Mouse (Mus musculus): ENCODE data around the gene Hs3st3a1.

Gene Hs3st3a1

GRCm38 (mm10) chr11:64489587-64490433 is 54.7 kb downstream of the Hs3st3a1 start:
- no peak for DNase-seq

GRCm38 (mm10) chr11:64494448-64494847 is 59.3 kb downstream of the Hs3st3a1 start:
- DNase-seq, result no peak

- DNase-seq, result no peak
Measured at GRCm38 (mm10) chr11:64495935-64496334, 60.8 kb downstream of the Hs3st3a1 start.

GRCm38 (mm10) chr11:64496677-64497076 is 61.5 kb downstream of the Hs3st3a1 start:
- DNase-seq, result no peak

- no peak for DNase-seq
Measured at GRCm38 (mm10) chr11:64500536-64501112, 65.5 kb downstream of the Hs3st3a1 start.

- no peak for DNase-seq
Measured at GRCm38 (mm10) chr11:64503040-64503439, 67.9 kb downstream of the Hs3st3a1 start.

GRCm38 (mm10) chr11:64505924-64506323 is 70.8 kb downstream of the Hs3st3a1 start:
- no peak for DNase-seq

GRCm38 (mm10) chr11:64507024-64507423 is 71.9 kb downstream of the Hs3st3a1 start:
- DNase-seq, result no peak

- DNase-seq, result no peak
Measured at GRCm38 (mm10) chr11:64509106-64509505, 74.0 kb downstream of the Hs3st3a1 start.

GRCm38 (mm10) chr11:64512301-64512700 is 77.2 kb downstream of the Hs3st3a1 start:
- DNase-seq, result no peak

GRCm38 (mm10) chr11:64513419-64513818 is 78.3 kb downstream of the Hs3st3a1 start:
- no peak for DNase-seq

GRCm38 (mm10) chr11:64516712-64517589 is 81.8 kb downstream of the Hs3st3a1 start:
- DNase-seq, result no peak

- no peak for DNase-seq
Measured at GRCm38 (mm10) chr11:64518146-64518841, 83.2 kb downstream of the Hs3st3a1 start.

GRCm38 (mm10) chr11:64523993-64524570 is 89.0 kb downstream of the Hs3st3a1 start:
- no peak for DNase-seq

GRCm38 (mm10) chr11:64537230-64537629 is 102.1 kb downstream of the Hs3st3a1 start:
- DNase-seq, result no peak

- no peak for DNase-seq
Measured at GRCm38 (mm10) chr11:64541866-64542265, 106.7 kb downstream of the Hs3st3a1 start.

- DNase-seq, result no peak
Measured at GRCm38 (mm10) chr11:64542335-64542734, 107.2 kb downstream of the Hs3st3a1 start.

GRCm38 (mm10) chr11:64543181-64543641 is 108.1 kb downstream of the Hs3st3a1 start:
- no peak for DNase-seq

- no peak for DNase-seq
Measured at GRCm38 (mm10) chr11:64544236-64544635, 109.1 kb downstream of the Hs3st3a1 start.

GRCm38 (mm10) chr11:64549380-64549779 is 114.2 kb downstream of the Hs3st3a1 start:
- no peak for DNase-seq

GRCm38 (mm10) chr11:64549955-64550354 is 114.8 kb downstream of the Hs3st3a1 start:
- DNase-seq, result no peak

- DNase-seq, result no peak
Measured at GRCm38 (mm10) chr11:64558282-64558681, 123.2 kb downstream of the Hs3st3a1 start.

Data from thymus, postnatal 14 days (tissue).